In genomic region chr19:25221964-25222640, GRCm38 (mm10) we compare ENCODE assay signal across 20 mouse cellular contexts. TPM values are rescaled to one million over a fixed set of nuclear protein-coding genes. Genes with fewer than 3 reads are reported as not detected.
DNase-seq lines count a peak whose midpoint lies in the region; ATAC-seq and TF ChIP-seq lines count a peak whose summit lies in the region.
"Had no signal": no experiment of that assay in that cellular context is flagged by ENCODE, and none has a peak within 500 bp of the region (broad histone marks: within the 10 kb centered on the region; RNA-seq: fewer than 3 reads in every experiment).

No protein-coding gene starts in this region.

- H3K4me3 ChIP-seq in lung, postnatal 0 days (ENCODE audit: low read depth, low read length), result no peak overlapping the region
- no peak overlapping the region for H3K4me3 ChIP-seq in lung, adult 2 months (replicated peaks; ENCODE audit: extremely low read depth, low read depth, low read length)
- H3K4me3 ChIP-seq in kidney, postnatal 0 days (replicated peaks; ENCODE audit: low read depth, low read length), result no peak overlapping the region
- no peak overlapping the region for H3K4me3 ChIP-seq in embryonic facial prominence, embryonic 10.5 days
- H3K4me3 ChIP-seq: embryonic facial prominence, embryonic 12.5 days had no signal

- ATAC-seq in lung, postnatal 0 days, result peak; percentile 55
- ATAC-seq in kidney, postnatal 0 days (replicated peaks; ENCODE audit: low FRiP score, low read depth), result peak; percentile 87
- ATAC-seq: activated CD4-positive, CD25-positive, alpha-beta regulatory T cell, adult 4 months; CD4-positive, CD25-positive, alpha-beta regulatory T cell, adult 4 months; forebrain, embryonic 14.5 days had no signal

- H3K36me3 ChIP-seq in lung, postnatal 0 days (ENCODE audit: insufficient read depth, low read length), result no peaks in the 10 kb centered on the region
- H3K36me3 ChIP-seq in kidney, postnatal 0 days (ENCODE audit: insufficient read depth, low read length), result no peaks in the 10 kb centered on the region
- H3K36me3 ChIP-seq in embryonic facial prominence, embryonic 10.5 days (replicated peaks), result no peaks in the 10 kb centered on the region
- H3K36me3 ChIP-seq: embryonic facial prominence, embryonic 12.5 days had no signal

- no peaks in the 10 kb centered on the region for H3K9me3 ChIP-seq in lung, postnatal 0 days (ENCODE audit: low read length)
- H3K9me3 ChIP-seq in kidney, postnatal 0 days (replicated peaks; ENCODE audit: low read length), result no peaks in the 10 kb centered on the region
- H3K9me3 ChIP-seq in embryonic facial prominence, embryonic 10.5 days, result no peaks in the 10 kb centered on the region
- H3K9me3 ChIP-seq: embryonic facial prominence, embryonic 12.5 days had no signal

- H3K4me2 ChIP-seq in lung, postnatal 0 days (replicated peaks; ENCODE audit: low read depth, low read length), result no peak overlapping the region
- no peak overlapping the region for H3K4me2 ChIP-seq in kidney, postnatal 0 days (ENCODE audit: low read length)
- H3K4me2 ChIP-seq: embryonic facial prominence, embryonic 12.5 days; midbrain, embryonic 11.5 days had no signal

- H3K27me3 ChIP-seq in lung, postnatal 0 days (replicated peaks; ENCODE audit: insufficient read depth, low read length), result no peaks in the 10 kb centered on the region
- H3K27me3 ChIP-seq in kidney, postnatal 0 days (ENCODE audit: insufficient read depth, low read length), result no peaks in the 10 kb centered on the region
- H3K27me3 ChIP-seq in embryonic facial prominence, embryonic 10.5 days (replicated peaks; ENCODE audit: low read depth, poor library complexity, severe bottlenecking), result no peaks in the 10 kb centered on the region
- H3K27me3 ChIP-seq: embryonic facial prominence, embryonic 12.5 days had no signal

- intact Hi-C loops in gastrocnemius, postnatal 36 days (cut with DNase I), result no loop called here

- 47% methylated on average over 9 of the region's 9 CpGs for WGBS in lung, postnatal 0 days
- WGBS in lung, adult 2 months, result 60% methylated on average over 9 of the region's 9 CpGs
- 49% methylated on average over 9 of the region's 9 CpGs for WGBS in kidney, postnatal 0 days
- 67% methylated on average over 9 of the region's 9 CpGs for WGBS in embryonic facial prominence, embryonic 10.5 days

- peak; percentile 46 for DNase-seq in adrenal gland, postnatal 10 days
- DNase-seq in adrenal gland, postnatal 4 days (ENCODE audit: low spot score in 2 of 2), result no peak
- DNase-seq in lung, postnatal 0 days (ENCODE audit: low spot score), result peak; percentile 24
- no peak for DNase-seq in lung, adult 2 months
- DNase-seq in kidney, postnatal 0 days (ENCODE audit: low spot score), result peak; percentile 43
- DNase-seq in gastrocnemius, postnatal 36 days, result no peak
- no peak for DNase-seq in embryonic facial prominence, embryonic 10.5 days (ENCODE audit: low spot score)
- DNase-seq: cerebellum, adult 9-10 months; gastrocnemius, postnatal 14 days; lung, adult 18-20 months; retina, postnatal 1 day; thymus, postnatal 25 days had no signal

- no peak for TF ChIP-seq EP300 in lung, postnatal 0 days (IDR thresholded peaks at IDR 0.05)

- no peak overlapping the region for H3K9ac ChIP-seq in lung, postnatal 0 days (replicated peaks; ENCODE audit: low read depth)
- H3K9ac ChIP-seq in kidney, postnatal 0 days (ENCODE audit: low read depth, low read length), result no peak overlapping the region
- H3K9ac ChIP-seq: embryonic facial prominence, embryonic 12.5 days had no signal

- H3K4me1 ChIP-seq in lung, postnatal 0 days (ENCODE audit: insufficient read depth, low read depth, low read length), result no peaks in the 10 kb centered on the region
- no peaks in the 10 kb centered on the region for H3K4me1 ChIP-seq in lung, adult 2 months (ENCODE audit: control insufficient read depth, insufficient read depth, low read length)
- no peaks in the 10 kb centered on the region for H3K4me1 ChIP-seq in kidney, postnatal 0 days (replicated peaks; ENCODE audit: insufficient read depth, low read length)
- no peaks in the 10 kb centered on the region for H3K4me1 ChIP-seq in embryonic facial prominence, embryonic 10.5 days
- H3K4me1 ChIP-seq: embryonic facial prominence, embryonic 12.5 days had no signal

- TF ChIP-seq CTCF in lung, postnatal 0 days (IDR thresholded peaks at IDR 0.05), result no peak
- TF ChIP-seq CTCF in lung, adult 2 months (IDR thresholded peaks at IDR 0.05; ENCODE audit: insufficient read depth, low read length), result no peak
- no peak for TF ChIP-seq CTCF in kidney, postnatal 0 days (IDR thresholded peaks at IDR 0.05; ENCODE audit: low read depth)

- no peak overlapping the region for H3K27ac ChIP-seq in lung, postnatal 0 days (ENCODE audit: low read length)
- peak overlapping the region; percentile 62 for H3K27ac ChIP-seq in kidney, postnatal 0 days
- no peak overlapping the region for H3K27ac ChIP-seq in embryonic facial prominence, embryonic 10.5 days (replicated peaks)
- H3K27ac ChIP-seq: embryonic facial prominence, embryonic 12.5 days; macrophage; stomach, postnatal 0 days had no signal

- no peak for TF ChIP-seq POLR2A in lung, adult 2 months (IDR thresholded peaks at IDR 0.05; ENCODE audit: borderline replicate concordance, extremely low read depth, low read depth, low read length)

RNA-seq across cellular contexts. Expression of gene Kank1, which starts 14.7 kb away (rescaled TPM):
- 10 to 100 TPM; 25.5 to 34.1 TPM for total RNA-seq in adrenal gland, postnatal 10 days (2021)
- 10 to 100 TPM; 33.2 to 34.3 TPM for total RNA-seq in adrenal gland, postnatal 4 days (2021)
- polyA plus RNA-seq in lung, postnatal 0 days (2015; fragmentation: Nextera tagmentation; extraction: Ambion mirVana), result 6.9 and 10.2 TPM in 2 replicates
- 26.0 and 38.2 TPM in 2 replicates for polyA plus RNA-seq in lung, adult 2 months (2012; rRNA removed)
- 18.4 and 21.6 TPM in 2 replicates for polyA plus RNA-seq in kidney, postnatal 0 days (2015; fragmentation: Nextera tagmentation; extraction: Ambion mirVana)
- 10 to 100 TPM; 12.6 to 13.5 TPM for total RNA-seq in gastrocnemius, postnatal 36 days (2021)
- polyA plus RNA-seq in embryonic facial prominence, embryonic 10.5 days (2016; fragmentation: Nextera tagmentation; extraction: Ambion mirVana), result 20.5 and 23.5 TPM in 2 replicates
- total RNA-seq: common myeloid progenitor, adult 5-6 weeks had no signal
- polyA plus RNA-seq: activated CD4-positive, CD25-positive, alpha-beta regulatory T cell, adult 4 months; CD4-positive, CD25-positive, alpha-beta regulatory T cell, adult 4 months; macrophage had no signal

Comparison
In these comparisons a context has a peak if more than half of its experiments do, and no peak if none do; other contexts are left out.
1. DNase-seq: peak in adrenal gland, postnatal 10 days (single experiment), lung, postnatal 0 days (single experiment) and kidney, postnatal 0 days (single experiment); none in adrenal gland, postnatal 4 days (0 of 2), lung, adult 2 months (single experiment), gastrocnemius, postnatal 36 days (0 of 2) and embryonic facial prominence, embryonic 10.5 days (single experiment).